Mouse (Mus musculus): ENCODE measurements around the gene Cacna1c.

- TF ChIP-seq EP300 (IDR thresholded peaks at IDR 0.05; ENCODE audit: low read depth) (no peak), CTCF (IDR thresholded peaks at IDR 0.05; ENCODE audit: low read depth) (no peak)
These were observed 441.8 kb downstream of the Cacna1c start for GRCm38 (mm10) chr6:118754439-118754838.

Data from liver, postnatal 0 days (tissue).